Mouse (Mus musculus) CD4-positive, CD25-positive, alpha-beta regulatory T cell, adult 2 months (primary cell): ENCODE results near the gene Clca3b.
"Not testable (repeated sequence)": the region's sequence is repeated elsewhere in the genome, so short reads cannot be mapped to it uniquely, and the experiment has no call there.

Experiments used
- DNase-seq: peaks from one replicate; pipeline ENCODE4 v3.0.0-alpha.2; 2012; ENCODE audit warnings: low read depth, low spot score

Gene Clca3b

DNA sequence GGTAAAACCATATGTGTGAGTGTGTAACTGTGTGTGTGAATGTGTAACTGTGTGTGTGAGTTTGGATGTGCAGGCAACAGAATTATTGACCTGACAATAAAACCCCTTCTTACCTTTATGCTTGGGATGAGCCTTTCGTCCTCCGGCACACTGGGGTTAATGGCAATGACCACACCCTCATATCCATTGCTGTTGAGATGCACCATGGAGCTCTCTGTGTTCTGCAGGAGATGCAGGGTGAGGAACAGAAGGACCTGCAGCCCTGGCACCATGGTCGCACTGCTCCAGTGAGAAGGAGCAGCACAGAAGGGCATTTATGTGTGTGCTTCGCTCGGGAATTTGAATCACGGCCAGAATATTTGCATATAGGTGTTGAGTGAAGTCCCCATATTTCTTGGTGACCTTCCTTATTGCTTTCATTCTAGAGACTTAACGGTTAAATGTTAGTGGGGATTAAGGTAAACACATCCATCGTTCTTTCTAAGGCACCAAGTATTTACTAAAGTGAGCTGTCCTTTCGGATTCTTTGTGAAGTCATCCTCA lies at the start of gene Clca3b:
Clca3b (minus strand) TSS at position 344 of the 543 bp plus-strand sequence.
- not testable (repeated sequence) for DNase-seq

DNA sequence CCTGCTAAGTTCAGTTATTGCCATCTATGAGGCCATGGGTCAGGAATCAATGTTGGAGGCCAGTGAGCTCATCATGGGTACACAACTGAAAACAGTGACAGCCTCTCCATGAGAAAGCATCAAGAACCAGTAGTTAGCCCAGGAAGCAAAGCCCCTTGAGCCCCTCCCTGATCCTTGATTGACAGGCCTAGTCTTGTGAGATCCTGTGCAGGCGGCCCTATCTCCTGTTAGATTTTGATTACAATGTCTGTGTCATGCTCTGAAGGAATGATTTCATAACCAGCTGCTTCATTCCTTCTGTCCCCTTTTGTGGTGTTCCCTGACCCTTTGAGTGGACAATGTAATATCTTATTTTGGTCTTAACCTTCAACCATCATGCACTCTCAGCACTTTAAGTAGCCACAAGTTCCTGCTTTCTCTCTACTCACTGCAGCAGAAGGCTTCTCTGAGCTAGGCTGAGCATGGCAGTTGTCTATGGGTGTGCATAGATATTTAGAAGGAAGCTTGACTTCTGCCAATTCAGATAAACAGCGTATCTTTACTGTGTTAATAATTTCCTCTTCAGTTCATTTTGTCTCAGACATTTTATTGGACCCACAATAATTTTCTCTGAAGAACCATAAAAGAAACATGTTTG lies 48.0 kb upstream of the Clca3b start:
- no peak for DNase-seq

DNA sequence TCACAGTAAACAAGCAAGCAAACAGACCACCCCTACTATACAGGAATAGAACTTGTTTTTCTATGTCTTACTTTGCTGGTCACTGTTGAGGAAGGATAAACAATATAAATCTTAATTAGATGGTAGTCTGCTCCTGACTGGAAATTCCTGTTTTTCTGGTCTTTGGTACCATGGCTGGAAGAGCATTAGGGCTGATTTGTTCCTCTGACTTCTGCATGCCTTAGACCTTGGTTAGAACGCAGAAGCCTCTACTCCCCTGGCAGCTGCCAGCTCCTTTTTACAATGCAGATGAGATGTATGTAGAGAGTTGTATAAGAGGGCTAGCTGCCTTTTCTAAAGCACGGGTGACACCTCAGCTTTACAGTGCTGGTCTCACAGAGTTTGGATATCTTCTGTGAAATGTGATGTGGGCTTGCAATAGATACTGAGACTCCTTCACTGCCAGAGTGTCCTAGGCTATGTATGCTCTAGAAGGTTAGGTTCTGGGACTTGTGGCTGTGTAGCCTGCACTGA lies 41.1 kb upstream of the Clca3b start:
- no peak for DNase-seq

DNA sequence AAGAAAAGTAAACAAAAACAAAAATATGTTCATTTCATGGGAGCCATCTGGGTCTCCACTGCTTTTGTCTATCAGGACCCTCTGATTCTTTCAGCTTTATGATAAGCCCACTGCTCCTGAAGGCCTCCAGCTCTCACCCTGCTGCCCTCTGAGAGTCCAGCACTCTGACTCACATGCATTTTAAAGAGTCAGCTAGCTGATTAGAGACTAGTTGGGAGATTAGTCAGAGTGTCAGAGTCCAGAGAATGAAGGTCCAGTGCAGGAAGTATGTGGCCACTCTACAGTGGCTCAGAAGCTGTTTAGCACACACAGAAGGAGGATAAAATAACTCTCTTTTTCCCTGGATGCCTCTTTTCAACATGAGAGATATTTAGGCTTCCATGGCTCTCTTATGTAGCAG lies 37.8 kb upstream of the Clca3b start:
- no peak for DNase-seq

DNA sequence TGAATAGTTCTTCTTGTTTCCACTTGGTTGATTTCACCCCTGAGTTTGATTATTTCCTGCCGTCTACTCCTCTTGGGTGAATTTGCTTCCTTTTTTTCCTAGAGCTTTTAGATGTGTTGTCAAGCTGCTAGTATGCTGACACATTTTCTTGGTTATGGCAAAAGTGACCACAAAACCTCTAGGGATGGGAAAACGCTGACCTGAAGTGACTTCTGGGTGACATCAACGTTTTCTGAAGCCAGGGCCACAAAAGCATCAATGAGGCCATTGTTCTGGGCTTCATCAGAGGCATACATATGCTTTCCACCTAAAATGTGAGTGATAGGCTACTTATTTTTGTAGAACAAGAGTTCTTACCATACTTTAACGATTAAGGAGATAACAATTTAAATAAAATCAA lies 22.9 kb upstream of the Clca3b start:
- not testable (repeated sequence) for DNase-seq

GRCm38 (mm10) chr3:144849584-144849983 lies 427 bp upstream of the Clca3b start:
- DNase-seq, result no peak

DNA sequence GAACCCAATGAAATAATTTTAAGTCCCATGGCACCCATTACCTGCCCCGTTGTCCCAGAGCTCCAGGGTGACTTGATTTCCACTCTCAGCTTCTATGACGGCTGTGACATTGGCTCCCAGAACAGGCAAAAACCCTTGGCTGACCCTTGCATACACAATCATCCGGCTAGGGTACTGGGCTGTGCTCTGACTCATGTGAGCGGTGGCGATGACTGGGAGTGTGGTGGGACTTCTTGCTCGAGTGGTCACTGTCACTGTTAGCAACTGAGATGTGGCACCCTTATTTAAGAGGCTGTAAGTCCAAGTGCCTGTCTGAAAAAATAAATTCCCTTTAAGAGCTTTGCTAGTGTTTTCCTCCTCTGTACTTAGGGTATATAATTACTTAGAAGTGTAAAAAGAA lies 21.9 kb downstream of the Clca3b start:
- DNase-seq, result no peak

GRCm38 (mm10) chr3:144825151-144825550 lies 24.0 kb downstream of the Clca3b start:
- peak; percentile 64 for DNase-seq

DNA sequence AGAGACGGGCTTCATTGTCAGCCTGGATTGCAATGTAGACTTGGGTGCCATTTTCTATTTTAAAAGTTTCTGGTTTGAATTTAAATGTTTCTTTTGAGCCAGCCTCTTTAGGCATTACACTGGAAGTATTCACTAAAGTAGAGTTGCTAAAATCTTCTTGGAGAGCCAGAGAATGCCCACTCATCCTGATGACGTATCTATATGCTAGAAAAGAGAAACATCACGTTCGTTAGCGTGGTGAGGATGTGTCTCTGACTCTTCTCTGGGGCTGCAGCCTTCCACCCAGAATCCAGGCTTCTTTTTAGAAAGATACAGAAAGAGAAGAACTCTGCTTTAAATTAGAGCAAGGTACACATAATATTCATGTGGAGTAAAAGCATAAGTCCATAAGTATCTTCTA lies 25.8 kb downstream of the Clca3b start:
- no peak for DNase-seq

- DNase-seq, result no peak
Observed at GRCm38 (mm10) chr3:144820632-144821031, 28.5 kb downstream of the Clca3b start.

- DNase-seq, result not testable (repeated sequence)
Observed at GRCm38 (mm10) chr3:144819219-144819618, 29.9 kb downstream of the Clca3b start, which contains the start of gene Clca3a2. Gene Clca3a2, minus strand, starts transcription at chr3:144819494.

GRCm38 (mm10) chr3:144813336-144813735 lies 35.8 kb downstream of the Clca3b start:
- DNase-seq, result not testable (repeated sequence)

- DNase-seq, result no peak
Observed at GRCm38 (mm10) chr3:144811821-144812220, 37.3 kb downstream of the Clca3b start.

- not testable (repeated sequence) for DNase-seq
Observed at GRCm38 (mm10) chr3:144808153-144808925, 40.8 kb downstream of the Clca3b start.

DNA sequence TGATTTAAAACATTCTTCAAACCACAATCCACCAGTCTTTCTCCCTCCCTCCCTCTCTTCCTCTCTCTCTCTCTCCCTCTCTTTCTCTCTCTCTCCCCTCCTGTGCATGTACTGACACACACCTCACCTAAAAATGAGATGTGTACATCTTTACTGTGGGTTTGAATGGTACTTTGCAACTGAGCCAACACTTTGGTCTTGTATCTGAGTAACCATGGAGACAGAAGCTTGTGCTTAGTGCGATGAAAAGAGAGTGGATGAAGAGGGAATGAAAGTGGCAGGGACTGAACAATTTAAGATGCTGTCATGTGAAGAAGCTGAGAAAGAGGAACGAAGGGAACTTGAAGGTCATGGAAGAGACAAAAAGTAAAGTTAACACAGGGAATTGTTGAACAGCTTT lies 42.5 kb downstream of the Clca3b start:
- not testable (repeated sequence) for DNase-seq

- peak; percentile 28 for DNase-seq
Observed at GRCm38 (mm10) chr3:144801861-144802260, 47.3 kb downstream of the Clca3b start.

DNA sequence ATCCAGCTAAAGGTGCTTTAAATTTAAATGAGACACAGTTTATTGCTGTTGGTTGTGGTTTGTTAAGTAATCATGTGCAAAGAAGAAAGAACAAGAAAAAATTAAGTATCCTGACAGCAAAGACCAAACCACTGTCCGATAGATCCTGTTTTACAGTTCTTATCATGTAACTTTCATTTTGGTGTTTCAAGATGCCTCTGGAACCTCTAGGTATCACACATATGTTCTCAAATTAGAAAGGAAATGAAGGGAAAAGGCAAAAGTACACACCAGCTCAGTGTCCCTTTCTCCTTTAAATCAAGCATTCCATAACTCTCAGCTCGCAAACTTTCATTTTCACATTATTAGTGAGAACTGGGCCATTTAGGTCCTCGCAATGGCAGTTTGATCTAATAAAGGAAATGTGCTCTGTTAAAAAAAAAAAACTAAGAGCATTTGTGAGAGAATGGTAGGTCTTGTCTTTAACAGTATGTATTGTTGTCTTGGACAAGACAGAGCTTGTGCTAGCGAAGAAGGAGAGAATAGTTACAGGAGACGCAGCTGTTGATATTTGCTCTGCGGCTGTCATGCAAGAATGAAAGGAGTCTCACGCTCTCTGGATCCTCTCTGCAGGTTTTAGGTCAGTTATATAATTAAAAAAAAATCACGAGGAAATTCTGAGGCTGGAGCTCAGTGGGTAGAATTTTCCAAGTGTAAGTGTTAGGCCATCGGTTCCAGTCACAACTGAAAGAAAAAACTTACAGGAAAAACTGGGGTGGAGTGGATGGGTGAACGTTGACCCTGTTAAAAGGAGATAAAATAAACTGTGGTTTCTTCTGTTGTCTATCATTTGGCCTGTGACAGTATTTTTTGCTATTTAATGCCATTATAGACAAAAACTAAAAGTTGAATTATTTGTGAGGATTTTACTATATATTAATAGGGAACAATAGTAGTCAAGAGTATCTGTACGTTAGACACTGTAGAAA lies 63.7 kb downstream of the Clca3b start:
- DNase-seq, result no peak
